Mouse (Mus musculus) left cerebral cortex, postnatal 10 days (tissue): ENCODE measurements around the gene H13. TPM values are rescaled to one million over a fixed set of nuclear protein-coding genes. Genes with fewer than 3 reads are reported as not detected.

ENCODE experiments used
- DNase-seq, 2 experiments: peaks; one replicate each; pipeline ENCODE4 v3.0.0; 2021 to 2022; ENCODE audit warnings: low spot score in 2 of 2, mixed read lengths in 1 of 2; ENCODE audit errors: extremely low spot score in 1 of 2
- intact Hi-C: fragments of 180-260 bp; cut with DNase I; formaldehyde crosslinking; loops from one replicate; pipeline ENCODE4 v1.15.1; 2025
- total RNA-seq, 2 experiments: library from RNA; stranded (reverse); gene quantifications; 2 replicates each; pipeline ENCODE4 v1.2.3; 2021

The H13 gene
- total RNA-seq, 2 experiments from 2014 or later, result 99.7 to 115 TPM

DNA sequence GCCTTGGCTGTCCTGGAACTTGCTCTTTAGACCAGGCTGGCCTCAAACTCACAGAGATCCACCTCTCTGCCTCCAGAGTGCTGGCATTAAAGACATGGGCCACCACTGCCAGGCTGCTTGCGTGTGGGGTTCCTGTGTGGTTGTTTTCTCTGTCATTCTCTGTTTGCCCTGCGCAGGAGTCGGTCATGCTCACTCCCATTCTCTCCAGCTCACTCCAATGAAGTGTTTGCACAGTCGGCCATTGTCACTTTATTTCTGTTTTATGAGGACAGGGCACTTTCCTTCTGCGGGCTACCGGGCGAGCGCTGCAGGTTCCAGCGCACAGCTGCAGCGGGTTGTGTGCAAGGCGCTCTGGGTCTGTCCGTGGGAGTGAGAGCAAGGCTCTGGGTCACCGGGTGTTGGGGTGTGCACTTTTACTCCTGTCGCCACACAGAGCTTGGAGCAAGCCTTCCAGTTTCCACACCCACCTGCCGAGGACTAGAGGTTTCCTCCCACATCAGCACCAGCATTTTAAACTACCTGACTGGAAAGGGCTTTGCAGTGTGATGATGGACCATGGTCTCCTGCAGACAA is 56.0 kb downstream of the H13 start:
- intact Hi-C loops, result no loop called here
- no peak for DNase-seq

DNA sequence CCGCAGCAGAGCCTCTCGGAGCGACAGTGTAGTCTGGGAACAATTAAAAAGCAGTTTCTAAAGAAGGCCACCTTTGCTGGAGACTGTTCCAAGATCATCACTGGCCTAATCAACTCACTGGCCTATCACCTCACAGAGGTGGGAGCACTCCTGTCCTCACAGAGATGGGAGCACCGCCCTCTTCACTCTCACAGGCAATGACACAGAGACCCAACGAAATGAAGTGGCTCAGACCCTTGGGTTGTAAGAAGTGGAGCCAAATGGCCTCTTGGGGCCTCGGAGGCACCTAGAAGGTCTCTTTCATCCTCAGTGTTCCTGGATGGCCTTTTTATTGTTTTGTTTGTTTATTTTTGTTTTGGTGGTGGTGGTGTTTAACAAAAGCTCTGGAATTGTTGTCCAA is 57.0 kb downstream of the H13 start:
- no peak for DNase-seq
- intact Hi-C loops, result no loop called here

- intact Hi-C loops, result no loop called here
- no peak for DNase-seq
Measured at GRCm38 (mm10) chr2:152726751-152727335, 57.6 kb downstream of the H13 start.

GRCm38 (mm10) chr2:152727795-152728510 is 58.7 kb downstream of the H13 start:
- intact Hi-C loops, result no loop called here

DNA sequence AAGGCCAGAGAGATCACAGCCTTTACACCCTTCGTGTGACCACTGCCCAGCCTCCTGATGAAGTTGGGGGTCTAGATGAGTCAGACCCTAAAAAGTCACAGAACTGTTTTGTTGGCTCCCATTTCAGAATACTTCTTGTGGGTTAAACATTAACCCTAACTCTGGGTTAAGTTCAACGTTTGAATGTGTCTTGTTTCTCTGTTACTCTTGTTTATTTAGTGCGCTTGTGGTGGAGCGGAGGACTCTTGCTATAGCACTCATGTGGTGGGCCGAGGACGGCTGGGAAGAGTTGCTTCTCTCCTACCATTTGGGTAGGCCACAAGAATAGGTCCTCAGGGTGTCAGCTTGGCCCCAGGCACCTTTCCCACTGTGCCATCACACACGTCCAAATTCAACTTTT is 59.3 kb downstream of the H13 start:
- intact Hi-C loops, result no loop called here
- DNase-seq, result no peak

More at GRCm38 (mm10) chr2:152727795-152728510, 58.7 kb downstream of the H13 start:
- peak in 1 of 2 experiments; percentile 81 for DNase-seq

DNA sequence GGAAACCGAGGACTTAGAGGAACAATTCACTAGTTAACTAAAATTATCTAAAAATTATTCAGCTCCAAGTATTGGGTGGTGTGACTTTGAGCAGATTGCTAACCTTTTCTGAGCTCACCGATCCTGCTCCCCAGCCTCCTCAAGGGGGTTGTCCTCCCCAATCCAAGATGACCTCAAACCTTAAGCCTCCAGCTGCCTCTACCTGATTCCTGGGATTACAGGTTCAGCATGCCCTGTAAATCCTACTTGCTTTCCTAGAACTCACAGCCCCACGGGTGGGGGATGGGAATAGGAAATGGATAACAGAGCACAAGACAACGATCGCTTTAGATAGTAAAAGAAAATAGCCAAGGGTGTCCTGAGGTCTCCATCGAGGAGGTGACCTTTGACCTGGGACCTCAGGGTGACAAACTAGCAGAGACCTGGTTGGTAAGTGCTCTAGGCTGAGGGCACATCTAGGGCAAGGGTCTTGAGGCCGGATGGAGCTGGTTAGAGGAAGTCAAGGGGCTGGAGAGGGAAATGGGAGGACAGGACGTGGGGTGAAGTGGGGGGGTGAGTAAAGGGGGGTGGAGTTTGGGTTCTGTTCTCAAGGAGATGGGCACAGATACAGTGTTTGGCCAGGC is 59.9 kb downstream of the H13 start:
- intact Hi-C loops, result no loop called here
- DNase-seq, result no peak

DNA sequence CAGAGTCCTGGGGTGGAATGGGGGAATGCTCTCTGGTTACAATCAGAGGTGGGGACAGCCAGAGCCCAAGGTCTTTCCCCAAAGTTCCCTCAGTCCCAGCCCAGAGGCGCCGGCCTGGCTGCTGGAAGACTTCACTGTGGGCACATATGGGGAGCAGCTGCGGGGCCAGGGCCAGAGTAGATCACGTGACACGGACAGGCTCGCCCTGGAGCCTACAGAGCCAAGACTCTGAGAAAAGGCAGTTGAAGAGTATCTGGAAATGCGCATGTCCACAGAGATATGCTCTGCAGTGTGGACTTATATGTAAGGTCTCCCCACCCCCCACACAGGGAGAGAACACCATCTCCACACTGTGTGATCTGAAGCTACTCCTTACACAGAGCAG is 60.4 kb downstream of the H13 start:
- intact Hi-C loops, result no loop called here
- peak in 1 of 2 experiments; percentile 62 for DNase-seq

- intact Hi-C loops, result no loop called here
- DNase-seq, result no peak
Measured at GRCm38 (mm10) chr2:152733201-152733600, 63.9 kb downstream of the H13 start.

DNA sequence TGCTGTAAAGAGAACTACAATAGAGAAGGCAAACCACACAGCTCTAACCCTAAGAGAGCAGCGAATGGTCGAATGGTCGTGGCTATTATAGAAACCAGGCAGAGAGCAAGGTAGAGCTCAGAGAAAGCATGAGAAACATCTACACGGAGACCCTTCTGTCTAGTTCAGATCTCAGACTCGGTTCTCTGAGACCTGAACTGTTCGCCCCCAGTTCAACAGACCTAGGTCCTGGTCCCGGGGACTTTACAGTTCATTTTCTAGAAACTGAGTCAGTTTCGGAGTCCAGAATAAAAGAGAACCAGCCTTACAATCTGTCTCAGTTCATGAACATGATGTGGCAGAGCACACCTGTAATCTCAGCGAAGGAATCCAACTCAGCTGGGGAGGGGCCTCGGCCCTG is 65.2 kb downstream of the H13 start:
- no peak for DNase-seq
- intact Hi-C loops, result no loop called here

DNA sequence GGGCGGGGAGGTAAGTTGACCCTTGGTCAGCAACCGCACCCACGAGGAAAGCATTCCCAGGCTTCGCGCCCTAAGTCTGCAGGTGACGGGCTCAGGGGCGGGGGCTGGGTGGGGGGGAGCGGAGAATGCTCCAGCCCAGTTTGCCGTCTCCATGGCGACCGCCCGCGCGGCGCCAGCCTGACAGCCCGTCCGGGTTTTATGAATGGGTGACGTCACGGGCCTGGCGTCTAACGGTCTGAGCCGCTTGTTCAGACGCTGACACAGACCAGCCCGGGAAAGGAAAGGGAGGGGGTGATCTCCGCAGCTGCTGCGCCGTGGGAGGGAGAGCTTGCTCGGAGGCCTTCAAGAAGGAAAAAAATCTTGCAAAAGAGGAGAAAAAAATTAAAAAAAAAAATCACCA is 65.7 kb downstream of the H13 start:
- intact Hi-C loops, result loop anchor here (5.0 kb wide), 1 partner anchor 38 kb away; no protein-coding TSS in a partner anchor
- DNase-seq, result peak; percentile 93 to 98

- intact Hi-C loops, result loop anchor here (5.0 kb wide), 1 partner anchor 39 kb away; no protein-coding TSS in a partner anchor
- DNase-seq, result peak; percentile 62 to 90
Measured at GRCm38 (mm10) chr2:152736090-152736601, 66.9 kb downstream of the H13 start, which contains the start of gene Id1. Gene Id1, plus strand, starts transcription at chr2:152736251.

- peak in 1 of 2 experiments; percentile 47 for DNase-seq
- intact Hi-C loops, result loop anchor here (5.0 kb wide), 1 partner anchor 39 kb away; no protein-coding TSS in a partner anchor
Measured at GRCm38 (mm10) chr2:152736748-152737147, 67.5 kb downstream of the H13 start.

- DNase-seq, result peak in 1 of 2 experiments; percentile 36
- intact Hi-C loops, result loop anchor here (5.0 kb wide), 1 partner anchor 40 kb away; no protein-coding TSS in a partner anchor
Measured at GRCm38 (mm10) chr2:152737306-152738221, 68.3 kb downstream of the H13 start.

- intact Hi-C loops, result loop anchor here (5.0 kb wide), 1 partner anchor 41 kb away; no protein-coding TSS in a partner anchor
- no peak for DNase-seq
Measured at GRCm38 (mm10) chr2:152738341-152738740, 69.1 kb downstream of the H13 start.

GRCm38 (mm10) chr2:152739031-152739841 is 70.0 kb downstream of the H13 start:
- intact Hi-C loops, result loop anchor here (5.0 kb wide), 1 partner anchor 42 kb away; no protein-coding TSS in a partner anchor
- DNase-seq, result peak in 1 of 2 experiments; percentile 92

- DNase-seq, result no peak
- intact Hi-C loops, result loop anchor here (5.0 kb wide), 1 partner anchor 43 kb away; no protein-coding TSS in a partner anchor
Measured at GRCm38 (mm10) chr2:152739842-152740260, 70.6 kb downstream of the H13 start.

GRCm38 (mm10) chr2:152740490-152740889 is 71.2 kb downstream of the H13 start:
- no peak for DNase-seq
- intact Hi-C loops, result no loop called here
